Mouse (Mus musculus): ENCODE results near the gene Bach2.
A peak's percentile ranks its signal among the peaks of the same experiment; 100 is the strongest.

Gene Bach2

DNA sequence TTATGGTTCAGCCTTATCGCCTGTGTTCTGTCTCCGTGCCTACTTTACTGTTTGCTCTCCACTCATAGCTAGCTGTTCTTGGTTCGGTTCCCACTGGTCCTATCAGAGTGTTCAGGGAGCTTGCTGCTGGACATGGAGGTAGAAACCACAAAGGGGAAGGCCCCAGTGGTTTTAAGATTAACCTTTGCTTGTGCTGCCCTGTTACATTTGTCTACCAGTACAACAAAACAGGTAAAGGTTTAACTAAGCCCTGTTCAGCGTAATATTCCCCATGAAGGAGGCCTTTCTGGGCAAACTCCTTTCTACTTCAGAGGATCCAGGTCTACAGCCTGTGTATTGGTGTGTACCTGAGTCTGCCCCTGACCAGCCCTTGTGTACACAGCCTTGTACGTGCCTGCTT, 164.9 kb downstream of the Bach2 start:
- DNase-seq, result no peak

DNA sequence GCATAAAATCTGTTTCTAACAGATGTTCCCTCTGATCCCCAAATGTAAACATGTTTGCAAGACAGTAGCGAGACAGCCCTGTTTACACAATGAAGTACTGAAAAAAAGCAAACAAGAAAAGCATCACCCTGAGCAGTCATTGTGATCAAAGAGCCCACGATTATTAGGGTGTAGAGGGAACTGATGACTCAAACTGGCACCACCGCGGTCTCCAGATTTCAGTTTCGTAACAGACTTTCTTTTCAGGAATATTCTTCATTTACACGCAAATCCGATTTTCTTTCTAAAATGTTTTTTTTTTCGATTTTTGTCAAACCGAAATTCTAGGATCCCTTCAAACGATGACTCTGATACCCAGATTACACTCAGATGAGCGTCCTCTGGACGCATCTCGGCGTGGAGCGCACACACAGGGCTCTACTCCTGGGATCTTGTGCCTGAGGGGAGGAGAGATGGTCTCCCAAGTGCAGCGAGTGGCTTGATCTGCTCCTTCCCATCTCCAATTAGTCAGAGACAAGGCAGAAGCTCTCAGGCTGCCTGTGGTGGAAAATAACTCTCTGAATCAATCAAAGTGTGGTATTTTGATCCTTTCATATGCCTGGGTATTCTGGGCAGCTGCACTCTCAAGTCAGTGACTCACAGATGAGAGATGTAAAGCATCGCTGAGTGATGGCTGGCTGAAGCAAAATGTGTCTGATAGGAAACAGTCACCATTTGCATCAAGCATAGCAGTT, 166.7 kb downstream of the Bach2 start:
- no peak for DNase-seq

DNA sequence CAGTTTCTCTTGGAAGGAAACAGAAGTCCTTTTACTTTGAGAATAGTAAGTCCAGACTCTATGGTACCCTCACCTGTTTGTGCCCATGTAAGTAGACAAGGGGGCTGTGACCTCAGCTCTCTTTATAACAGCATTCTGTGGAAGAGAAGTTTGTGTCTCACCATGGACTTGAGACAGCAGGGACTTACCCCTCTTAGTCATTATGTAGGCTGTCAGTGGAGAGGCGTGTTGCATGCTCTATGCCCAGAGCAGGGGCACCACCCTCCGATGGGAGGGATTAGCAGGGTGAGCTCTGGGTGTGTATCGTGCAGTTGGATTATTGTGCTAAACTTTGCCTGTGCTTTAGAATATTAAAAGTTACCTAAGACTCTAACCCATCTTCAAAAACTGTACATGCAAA, 167.4 kb downstream of the Bach2 start:
- DNase-seq, result no peak

DNA sequence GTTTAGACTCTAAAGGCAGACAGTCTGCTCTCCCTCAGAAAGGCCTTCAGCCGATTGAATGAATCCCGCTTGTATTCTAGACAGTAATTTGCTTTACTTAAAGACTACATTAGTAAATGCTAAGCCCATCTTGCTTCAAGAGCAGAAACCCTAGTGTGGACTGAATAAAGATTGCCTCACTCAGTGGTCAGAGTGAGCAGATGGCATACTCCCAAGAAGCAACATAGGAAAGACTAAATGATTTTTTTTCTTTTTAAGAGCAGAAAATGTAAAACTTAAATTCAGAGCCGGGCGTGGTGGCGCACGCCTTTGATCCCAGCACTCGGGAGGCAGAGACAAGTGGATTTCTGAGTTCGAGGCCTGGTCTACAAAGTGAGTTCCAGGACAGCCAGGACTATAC, 169.9 kb downstream of the Bach2 start:
- DNase-seq, result no peak

DNA sequence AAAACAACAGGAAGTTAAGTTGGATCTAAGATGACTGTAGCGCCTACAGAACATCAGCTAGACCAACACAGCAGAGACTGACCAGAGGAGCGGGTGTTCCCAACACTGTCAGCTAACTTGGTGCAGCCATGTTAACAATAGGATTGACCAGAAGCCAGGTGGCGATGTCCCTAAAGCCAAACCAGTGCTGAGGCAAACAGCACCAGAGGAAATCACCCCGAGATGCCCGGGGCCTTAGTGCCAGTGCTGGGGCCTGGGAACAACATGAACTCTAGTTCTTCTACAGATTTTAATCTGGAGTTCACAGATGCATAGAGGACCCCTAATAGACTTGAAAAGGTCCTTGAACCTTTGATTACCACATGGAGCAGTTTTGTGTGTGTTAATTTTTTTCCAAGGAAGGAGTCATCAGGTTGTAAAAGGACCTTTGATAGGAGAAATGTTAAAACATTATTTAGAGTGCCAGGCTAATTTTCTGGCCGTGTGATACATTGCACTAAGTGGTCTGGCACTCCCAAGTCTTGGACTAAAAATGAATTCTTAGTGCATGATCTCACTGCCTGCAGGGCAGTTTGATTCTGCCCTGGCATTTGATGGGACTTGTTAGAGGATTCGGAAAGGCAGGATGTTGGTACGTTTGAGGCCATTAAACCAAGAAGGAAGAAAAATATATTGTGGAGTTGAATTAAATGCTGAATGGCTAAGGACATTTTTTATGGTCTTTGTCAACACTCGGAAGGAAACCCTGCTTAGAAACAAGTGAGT, 170.7 kb downstream of the Bach2 start:
- DNase-seq, result no peak

DNA sequence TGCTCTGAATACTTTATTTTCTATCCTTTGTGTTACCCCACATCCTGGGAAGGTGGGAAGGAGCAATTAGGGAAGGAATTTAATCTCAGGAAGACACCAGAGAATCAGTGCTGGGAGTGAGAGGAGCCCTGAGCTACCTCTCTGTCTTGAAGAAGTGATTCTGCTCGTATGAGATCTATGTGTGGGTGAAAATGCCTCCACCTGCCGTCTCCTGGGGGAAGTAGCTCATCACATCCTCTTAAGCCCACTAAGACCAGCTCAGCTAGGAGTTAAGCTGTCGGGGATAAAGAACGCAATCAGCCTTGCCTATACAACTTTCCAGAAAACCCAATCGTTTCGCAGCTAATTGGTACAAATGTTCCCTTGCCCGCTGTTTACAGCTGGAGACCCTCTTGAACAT, 174.5 kb downstream of the Bach2 start:
- DNase-seq, result no peak

DNA sequence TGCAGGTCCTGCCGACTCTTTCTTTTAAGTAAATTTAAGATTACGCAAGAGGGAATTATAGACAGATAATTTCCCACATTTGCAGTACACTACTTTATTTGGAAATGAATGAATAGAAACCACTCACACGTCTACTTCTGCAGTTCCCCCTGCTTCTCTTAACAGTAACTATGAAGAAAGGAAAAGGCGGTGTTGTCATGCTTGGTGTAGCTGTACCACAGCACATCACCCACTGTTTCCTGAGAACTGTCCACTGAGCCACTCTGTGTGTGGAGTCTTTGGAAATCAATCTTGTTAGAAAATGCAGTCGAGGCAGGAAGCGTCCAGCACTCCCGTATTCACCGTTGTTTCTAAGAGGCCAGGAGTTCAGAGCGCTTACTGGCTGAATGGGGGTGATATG, 174.9 kb downstream of the Bach2 start:
- DNase-seq, result no peak

DNA sequence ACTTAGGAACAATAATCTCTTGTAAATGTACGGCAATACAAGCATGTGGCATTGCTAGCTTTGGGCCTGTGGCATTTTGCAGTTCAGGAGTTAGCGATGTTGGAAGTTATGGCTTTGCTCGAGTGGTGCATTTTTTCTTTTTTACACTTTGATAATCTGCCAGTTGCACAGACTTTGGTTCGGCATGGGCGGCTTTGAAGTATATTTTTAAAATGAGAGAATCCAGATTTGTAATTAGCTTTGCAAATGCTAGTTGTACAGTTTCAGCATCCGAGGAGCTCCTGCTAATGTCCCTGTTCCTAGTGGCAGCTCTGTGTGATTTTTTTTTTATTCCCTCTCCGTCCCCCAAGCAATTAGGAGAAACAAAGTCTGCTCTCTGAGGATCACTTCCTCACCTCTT, 176.4 kb downstream of the Bach2 start:
- DNase-seq, result no peak

DNA sequence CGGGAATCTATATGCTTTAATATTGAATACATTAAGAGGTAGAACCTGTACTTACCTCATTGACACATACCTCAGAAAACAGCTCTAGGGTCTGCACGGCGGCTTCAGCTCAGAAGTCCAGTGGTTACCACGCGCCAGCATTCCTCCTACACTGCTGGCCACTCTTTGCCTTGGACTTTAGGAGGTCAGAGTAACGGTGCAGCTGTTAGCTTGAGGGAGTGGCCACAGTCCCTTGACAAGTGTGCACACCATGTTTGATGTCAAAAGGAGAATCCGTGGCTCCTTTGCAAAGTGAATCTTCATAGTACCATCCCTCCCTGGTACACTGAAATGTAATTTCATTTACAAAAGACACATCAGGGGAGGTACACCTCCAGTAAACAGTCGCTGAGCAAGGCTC, 179.3 kb downstream of the Bach2 start:
- no peak for DNase-seq

DNA sequence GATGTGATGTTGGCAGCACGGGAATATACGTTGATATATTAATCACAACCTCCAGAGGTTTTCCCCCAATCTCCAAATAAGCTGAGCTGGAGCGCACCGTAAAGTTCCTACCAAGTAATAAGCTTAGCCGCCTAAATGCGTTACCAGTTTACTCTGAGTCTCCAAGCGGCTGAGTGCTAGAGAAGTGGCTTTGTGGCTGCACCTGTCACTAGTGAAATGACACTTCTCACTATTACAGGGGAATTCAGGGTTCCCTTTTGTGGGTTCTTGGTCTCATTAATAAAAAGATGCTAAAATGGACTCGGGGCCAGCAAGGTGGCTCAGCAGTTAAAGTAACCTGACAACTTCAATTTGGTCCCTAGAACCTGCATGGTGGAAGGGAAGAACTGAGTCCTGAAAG, 183.0 kb downstream of the Bach2 start:
- DNase-seq, result no peak

DNA sequence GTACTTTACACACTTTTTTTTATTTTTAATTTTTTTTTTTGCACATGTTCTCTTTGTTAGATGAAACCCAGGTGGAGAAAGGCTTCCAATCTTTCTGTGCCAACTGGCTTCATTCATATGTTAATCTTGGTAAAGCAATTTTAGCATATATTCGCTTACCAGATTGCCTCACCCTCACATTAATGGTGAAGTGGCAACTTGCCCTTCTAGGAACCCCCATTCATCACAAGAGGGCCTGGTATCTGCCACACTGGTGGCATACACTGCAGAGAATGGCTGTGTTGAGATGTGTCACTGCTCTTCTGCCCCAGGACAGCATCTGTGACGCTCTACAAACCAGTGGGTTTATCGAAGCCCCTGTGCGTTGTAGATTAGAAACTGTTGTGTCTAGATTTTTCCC, 183.8 kb downstream of the Bach2 start:
- DNase-seq, result no peak

DNA sequence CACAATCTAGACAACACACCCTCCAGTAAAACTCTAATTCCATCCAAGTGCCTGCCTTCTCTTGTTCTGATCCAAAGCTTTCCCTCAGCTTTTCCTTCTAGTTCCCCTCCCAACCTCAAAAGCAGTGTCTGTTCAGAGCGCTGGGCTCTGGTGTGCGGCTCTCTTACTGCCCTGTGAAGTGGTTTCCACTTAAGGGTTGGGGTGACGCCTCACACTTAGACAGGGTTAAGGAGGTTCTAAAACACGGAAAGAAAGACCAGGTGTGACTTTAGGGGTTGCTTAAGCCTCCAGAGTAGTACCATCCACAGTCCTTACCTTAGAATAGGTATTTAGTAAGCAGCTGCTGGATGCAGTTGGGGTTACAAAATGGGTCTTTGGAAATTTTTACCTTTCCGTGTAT, 185.1 kb downstream of the Bach2 start:
- no peak for DNase-seq

DNA sequence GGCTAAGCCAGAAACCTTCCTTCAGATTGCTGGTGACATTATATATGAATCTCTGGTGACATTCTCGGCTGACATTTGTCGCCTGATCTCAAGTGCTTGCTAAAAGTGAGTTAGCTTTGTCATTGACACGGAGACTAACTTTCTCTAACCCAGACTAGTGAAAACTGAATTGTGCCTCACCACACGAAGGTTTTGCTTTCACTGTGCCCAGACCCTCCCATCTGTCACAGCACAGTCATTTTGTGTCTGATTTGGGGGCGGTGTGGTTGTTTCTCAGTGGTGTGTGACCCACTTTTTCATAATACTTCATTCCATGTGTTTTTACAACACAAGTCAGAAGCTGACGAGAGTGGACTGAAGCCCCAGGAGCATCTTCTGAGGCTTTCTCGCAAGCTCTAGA, 185.8 kb downstream of the Bach2 start:
- DNase-seq, result no peak

DNA sequence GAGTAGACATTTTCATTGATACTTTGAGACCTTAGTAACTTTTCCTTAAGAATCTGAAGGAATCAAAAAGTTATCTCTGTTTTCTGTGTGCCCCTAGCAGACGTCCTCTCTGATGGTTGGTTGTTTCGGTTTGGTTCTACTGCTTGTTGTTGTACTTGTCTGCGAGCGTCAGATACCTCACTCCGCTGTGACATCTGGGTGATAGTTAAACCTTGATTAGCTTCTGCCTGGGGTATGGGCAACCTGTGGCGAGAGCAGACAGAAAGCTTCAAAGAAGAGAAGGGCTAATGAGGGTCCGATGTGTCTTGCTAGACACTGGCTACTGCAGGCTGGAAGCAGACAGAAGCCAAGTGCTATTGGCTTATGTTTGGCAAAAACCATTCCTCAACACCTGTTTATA, 186.5 kb downstream of the Bach2 start:
- DNase-seq, result no peak

DNA sequence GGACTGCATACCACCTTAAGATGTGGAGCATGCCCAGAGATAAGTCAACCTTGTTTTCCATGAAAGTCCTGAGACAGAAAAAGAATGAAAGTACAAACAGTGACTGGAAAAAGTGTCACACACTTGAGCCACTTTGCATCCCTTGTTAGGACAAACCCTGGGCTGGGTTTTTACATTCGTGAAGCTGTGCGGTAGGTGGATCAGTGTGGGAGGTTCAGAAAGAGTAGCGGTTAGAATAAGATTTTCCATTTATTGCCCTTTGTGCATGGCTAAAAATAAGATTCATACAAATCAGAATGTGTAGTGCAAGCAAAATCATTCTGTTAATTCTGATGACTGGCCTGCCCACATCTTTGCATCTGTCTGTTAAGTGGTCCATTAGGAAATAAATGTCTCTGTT, 187.0 kb downstream of the Bach2 start:
- DNase-seq, result no peak

DNA sequence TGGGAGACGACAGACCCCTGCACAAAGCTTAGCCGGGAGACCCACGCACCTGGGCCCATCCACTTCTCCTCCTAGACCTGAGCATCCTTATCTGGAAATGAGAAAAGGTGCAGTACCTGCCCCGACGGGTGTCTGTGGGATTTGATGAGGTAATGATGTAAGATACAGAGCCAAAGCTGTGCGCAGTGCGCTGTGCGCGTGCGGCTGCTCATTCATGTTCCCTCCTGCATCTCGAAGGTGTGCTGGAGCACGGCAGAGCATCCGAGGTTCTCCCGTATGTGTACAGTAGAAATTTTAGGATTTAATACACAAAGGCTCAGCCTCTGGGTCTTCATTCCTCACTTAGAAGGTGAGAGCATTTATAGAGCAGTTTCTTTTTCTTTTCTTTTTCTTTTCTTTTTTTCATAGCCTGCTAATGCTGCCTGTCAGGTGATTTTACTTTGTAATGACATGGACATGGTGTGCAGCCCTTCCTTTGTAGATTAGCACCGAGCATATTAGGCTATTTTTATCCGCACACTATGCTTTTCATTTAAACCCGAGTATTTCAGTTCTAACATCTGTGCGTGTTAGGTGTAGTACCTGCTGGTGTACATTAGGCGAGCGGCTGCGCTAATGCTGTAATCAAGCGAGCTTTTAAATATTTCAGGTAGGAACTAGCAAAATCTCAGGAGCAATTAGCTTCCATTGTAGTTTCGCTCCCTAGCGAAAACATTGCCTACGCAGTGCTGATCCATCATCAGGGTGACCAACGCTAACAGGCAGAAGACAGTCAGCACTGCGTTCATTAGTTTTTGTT, 188.4 kb downstream of the Bach2 start:
- no peak for DNase-seq

DNA sequence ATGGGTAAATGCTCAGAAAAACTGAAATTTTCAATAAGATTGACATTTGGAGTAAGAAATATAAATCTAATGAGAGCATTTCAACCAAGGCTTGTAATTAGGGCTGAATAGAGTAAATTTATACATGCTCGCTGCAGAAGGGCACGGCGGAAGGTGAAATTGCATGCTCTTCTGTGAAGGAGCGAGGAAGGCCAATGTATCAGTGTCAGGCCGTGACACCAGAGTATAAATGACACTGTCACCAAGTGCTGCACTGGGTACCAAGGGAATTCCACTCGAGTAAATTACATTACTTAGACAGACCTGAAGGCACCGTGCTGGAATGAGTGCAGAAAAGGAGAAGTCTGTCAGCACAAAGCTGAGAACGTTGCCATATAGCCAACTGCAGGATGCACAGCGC, 190.1 kb downstream of the Bach2 start:
- no peak for DNase-seq

DNA sequence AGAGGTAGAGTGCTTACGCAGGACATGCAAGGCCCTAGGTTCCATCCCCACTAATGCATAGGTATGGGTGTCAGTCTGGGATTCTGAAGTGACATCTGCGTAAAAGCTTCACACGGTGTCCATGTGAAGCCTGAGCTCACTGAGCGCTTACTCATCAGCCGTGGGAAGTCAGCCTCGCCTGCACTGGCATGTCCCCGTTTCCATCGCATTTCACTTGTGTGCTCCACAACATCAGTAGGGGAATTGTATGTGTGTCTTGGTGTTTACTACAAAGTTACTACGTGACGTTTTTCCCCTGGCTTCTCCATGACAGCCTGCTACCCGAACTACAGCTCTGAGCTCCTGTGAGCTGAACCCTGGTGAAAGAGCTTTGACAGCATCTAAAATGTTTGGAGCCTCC, 191.5 kb downstream of the Bach2 start:
- DNase-seq, result no peak

DNA sequence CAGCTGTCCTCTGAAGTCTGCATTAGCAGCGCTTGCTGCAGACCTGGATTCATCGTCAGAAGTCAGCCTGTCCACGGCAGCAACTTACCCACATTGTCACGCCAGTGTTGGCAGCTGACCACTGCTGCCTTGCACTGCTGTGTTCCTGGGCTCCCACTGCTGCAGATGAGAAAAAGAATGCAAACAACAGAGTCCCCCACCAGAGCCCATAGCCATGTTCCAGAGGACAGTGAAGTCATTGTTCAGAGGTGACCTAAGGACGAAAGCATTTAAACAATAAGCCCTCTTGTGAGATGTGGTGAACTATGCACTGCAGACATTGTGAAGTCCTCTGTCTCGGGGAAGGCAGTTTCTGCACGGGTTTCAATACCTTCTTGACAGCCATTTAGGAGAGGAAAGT, 192.4 kb downstream of the Bach2 start:
- peak; percentile 50 for DNase-seq

DNA sequence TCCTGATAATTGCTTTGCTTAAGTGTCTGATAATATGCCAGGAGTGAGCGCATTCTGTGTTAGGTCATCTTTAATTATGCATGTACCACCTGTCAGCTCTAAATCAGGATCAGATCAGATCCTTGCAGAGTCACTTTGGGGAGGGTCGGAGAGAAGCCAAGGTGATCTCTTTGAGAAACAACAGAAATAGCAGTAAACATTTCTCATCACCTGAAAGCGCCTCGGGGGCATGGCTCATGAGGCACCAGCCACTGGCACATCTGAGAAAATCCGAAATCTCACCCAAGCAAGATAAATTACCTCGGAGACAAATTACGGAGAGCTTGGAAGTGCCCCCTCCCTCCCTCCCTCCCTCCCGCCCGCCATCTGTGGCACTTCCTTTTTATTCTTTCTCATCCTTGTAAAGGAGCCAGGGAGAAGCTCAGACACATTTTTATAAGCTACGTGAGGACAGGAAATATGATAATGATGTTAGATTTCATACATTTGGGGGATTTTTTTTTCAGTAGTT, 193.7 kb downstream of the Bach2 start:
- peak; percentile 75 for DNase-seq

DNA sequence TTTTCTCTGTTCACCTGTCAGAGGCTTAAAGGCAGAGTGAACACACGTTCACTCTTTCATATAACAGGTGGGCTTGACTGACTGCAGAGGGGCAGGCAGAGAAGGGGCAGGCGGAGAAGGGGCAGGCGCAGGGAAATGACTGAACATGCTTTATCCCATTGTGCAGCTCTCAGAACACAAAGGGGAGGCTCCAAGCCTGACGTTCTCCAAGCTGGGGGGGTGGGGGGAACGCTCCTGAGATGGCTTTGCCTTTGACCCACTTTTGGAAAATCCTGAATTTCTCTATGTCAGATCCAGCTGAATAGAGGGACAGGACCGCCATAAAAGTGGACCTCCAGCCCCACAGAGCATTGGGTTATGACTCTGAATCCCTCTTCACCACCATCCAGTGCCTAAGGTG, 194.3 kb downstream of the Bach2 start:
- DNase-seq, result no peak

DNA sequence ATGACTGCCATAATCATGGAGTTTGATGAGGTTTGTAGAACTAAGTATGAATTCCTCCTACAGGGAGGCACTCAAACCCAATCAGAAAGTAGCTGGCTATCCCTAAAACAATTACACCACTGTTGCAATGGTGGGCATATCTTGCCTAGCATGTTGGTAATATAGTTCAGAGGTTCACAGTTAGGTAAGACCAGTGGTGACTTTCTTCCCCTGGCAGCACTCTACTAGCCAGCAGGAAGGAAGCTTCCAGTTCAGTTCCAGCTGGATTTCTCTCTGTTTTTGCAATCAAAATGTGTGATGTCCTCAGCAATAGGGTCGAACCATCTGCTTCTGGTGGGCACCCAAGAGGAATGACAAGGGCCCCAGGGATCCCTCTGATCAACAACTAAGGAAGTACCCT, 196.0 kb downstream of the Bach2 start:
- no peak for DNase-seq

DNA sequence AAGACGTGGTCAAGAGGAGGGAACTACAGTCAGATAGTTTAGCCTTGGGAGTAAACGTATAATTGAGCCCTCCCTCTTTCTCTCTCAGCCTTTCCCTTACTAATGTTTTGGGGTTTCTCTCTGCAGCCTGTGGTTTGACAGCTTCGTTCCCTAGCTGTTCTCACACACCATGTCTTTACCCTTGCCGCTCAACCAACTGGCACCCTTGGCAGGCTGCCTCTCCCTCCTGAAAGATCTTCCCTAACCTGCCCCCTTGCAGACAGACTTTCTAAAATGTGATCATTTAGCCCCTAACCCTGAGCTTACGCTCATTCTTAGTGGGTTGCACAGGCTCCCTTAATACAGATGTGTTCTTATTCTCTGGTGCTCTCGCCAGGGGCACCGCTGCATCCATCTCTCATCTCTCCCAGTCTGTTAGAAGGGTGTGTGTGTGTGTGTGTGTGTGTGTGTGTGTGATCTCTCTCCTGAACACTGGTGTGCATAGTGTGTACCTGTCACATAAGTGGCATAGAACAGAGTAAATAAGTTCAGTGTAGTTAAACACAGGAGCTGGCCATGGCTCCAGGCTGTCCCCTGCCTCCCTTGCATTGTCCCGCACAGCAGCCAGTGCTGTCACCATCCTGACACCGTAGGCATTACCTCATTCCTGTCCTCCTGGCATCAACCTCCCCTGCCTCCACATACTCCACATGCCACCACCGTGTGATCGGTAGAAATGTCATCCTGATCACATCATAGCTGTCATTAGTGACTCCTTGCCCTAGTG, 201.6 kb downstream of the Bach2 start:
- peak; percentile 45 for DNase-seq
